Mouse (Mus musculus): Measurements from ENCODE around the gene Cxcl17. TPM values are rescaled to one million over a fixed set of nuclear protein-coding genes. Genes with fewer than 3 reads are reported as not detected.
"Not testable (repeated sequence)": the region's sequence is repeated elsewhere in the genome, so short reads cannot be mapped to it uniquely, and the experiment has no call there.

Gene Cxcl17
- polyA plus RNA-seq, 1 experiment from 2014 or later, result 0.28 TPM

GRCm38 (mm10) chr7:25422286-25422841 lies 9.7 kb upstream of the Cxcl17 start:
- 72% methylated on average over 16 of the region's 16 CpGs for WGBS
- Histone ChIP-seq H3K4me2 (no peak overlapping the region), H3K27ac (no peak overlapping the region), H3K4me1 (replicated peaks) (no peaks in the 10 kb centered on the region), H3K9me3 (replicated peaks) (no peaks in the 10 kb centered on the region), H3K27me3 (peaks cover 27% of the 10 kb centered on the region), H3K36me3 (no peaks in the 10 kb centered on the region), H3K9ac (no peak overlapping the region), H3K4me3 (no peak overlapping the region)
- ATAC-seq (replicated peaks; ENCODE audit: insufficient number of reproducible peaks, insufficient read depth, low FRiP score, low read depth), result no peak

- Histone ChIP-seq H3K36me3 (no peaks in the 10 kb centered on the region), H3K9me3 (replicated peaks) (no peaks in the 10 kb centered on the region), H3K4me2 (no peak overlapping the region), H3K9ac (no peak overlapping the region), H3K27me3 (peaks cover 27% of the 10 kb centered on the region), H3K4me3 (no peak overlapping the region), H3K27ac (no peak overlapping the region), H3K4me1 (replicated peaks) (no peaks in the 10 kb centered on the region)
- WGBS, result 83% methylated on average over 4 of the region's 4 CpGs
- no peak for ATAC-seq (replicated peaks; ENCODE audit: insufficient number of reproducible peaks, insufficient read depth, low FRiP score, low read depth)
These were observed 7.3 kb upstream of the Cxcl17 start for GRCm38 (mm10) chr7:25419943-25420342.

- Histone ChIP-seq H3K4me3 (no peak overlapping the region), H3K27ac (no peak overlapping the region), H3K27me3 (peaks cover 27% of the 10 kb centered on the region), H3K4me2 (no peak overlapping the region), H3K4me1 (replicated peaks) (no peaks in the 10 kb centered on the region), H3K9me3 (replicated peaks) (no peaks in the 10 kb centered on the region), H3K36me3 (no peaks in the 10 kb centered on the region), H3K9ac (no peak overlapping the region)
- WGBS, result 73% methylated on average over 8 of the region's 8 CpGs
- ATAC-seq (replicated peaks; ENCODE audit: insufficient number of reproducible peaks, insufficient read depth, low FRiP score, low read depth), result no peak
These were observed 6.8 kb upstream of the Cxcl17 start for GRCm38 (mm10) chr7:25419536-25419935.

GRCm38 (mm10) chr7:25417597-25417996 lies 4.9 kb upstream of the Cxcl17 start:
- Histone ChIP-seq H3K4me1 (replicated peaks) (no peaks in the 10 kb centered on the region), H3K4me2 (no peak overlapping the region), H3K9me3 (replicated peaks) (no peaks in the 10 kb centered on the region), H3K27me3 (peaks cover 12% of the 10 kb centered on the region), H3K36me3 (no peaks in the 10 kb centered on the region), H3K9ac (no peak overlapping the region), H3K4me3 (no peak overlapping the region), H3K27ac (no peak overlapping the region)
- 65% methylated on average over 1 of the region's 1 CpGs for WGBS
- no peak for ATAC-seq (replicated peaks; ENCODE audit: insufficient number of reproducible peaks, insufficient read depth, low FRiP score, low read depth)

GRCm38 (mm10) chr7:25411861-25412260 lies 825 bp downstream of the Cxcl17 start:
- H3K4me2 ChIP-seq, result no peak overlapping the region
- ATAC-seq (replicated peaks; ENCODE audit: insufficient number of reproducible peaks, insufficient read depth, low FRiP score, low read depth), result no peak
- no peaks in the 10 kb centered on the region for H3K36me3 ChIP-seq
- no peak overlapping the region for H3K4me3 ChIP-seq
- WGBS, result 71% methylated on average over 3 of the region's 3 CpGs
- no peaks in the 10 kb centered on the region for H3K9me3 ChIP-seq (replicated peaks)
- H3K4me1 ChIP-seq (replicated peaks), result no peaks in the 10 kb centered on the region
- no peak overlapping the region for H3K9ac ChIP-seq
- H3K27me3 ChIP-seq, result no peaks in the 10 kb centered on the region
- H3K27ac ChIP-seq, result no peak overlapping the region

GRCm38 (mm10) chr7:25410969-25411615 lies 1.6 kb downstream of the Cxcl17 start:
- no peak for ATAC-seq (replicated peaks; ENCODE audit: insufficient number of reproducible peaks, insufficient read depth, low FRiP score, low read depth)
- no peak overlapping the region for H3K4me3 ChIP-seq
- no peaks in the 10 kb centered on the region for H3K27me3 ChIP-seq
- H3K9me3 ChIP-seq (replicated peaks), result no peaks in the 10 kb centered on the region
- H3K36me3 ChIP-seq, result no peaks in the 10 kb centered on the region
- no peak overlapping the region for H3K4me2 ChIP-seq
- 75% methylated on average over 1 of the region's 1 CpGs for WGBS
- H3K27ac ChIP-seq, result no peak overlapping the region
- H3K4me1 ChIP-seq (replicated peaks), result no peaks in the 10 kb centered on the region
- H3K9ac ChIP-seq, result no peak overlapping the region

GRCm38 (mm10) chr7:25409114-25409760 lies 3.4 kb downstream of the Cxcl17 start:
- no peak overlapping the region for H3K4me3 ChIP-seq
- no peak overlapping the region for H3K27ac ChIP-seq
- WGBS, result 47% methylated on average over 4 of the region's 4 CpGs
- H3K4me1 ChIP-seq (replicated peaks), result no peaks in the 10 kb centered on the region
- H3K9ac ChIP-seq, result no peak overlapping the region
- H3K9me3 ChIP-seq (replicated peaks), result no peaks in the 10 kb centered on the region
- no peaks in the 10 kb centered on the region for H3K36me3 ChIP-seq
- H3K4me2 ChIP-seq, result no peak overlapping the region
- H3K27me3 ChIP-seq, result no peaks in the 10 kb centered on the region
- no peak for ATAC-seq (replicated peaks; ENCODE audit: insufficient number of reproducible peaks, insufficient read depth, low FRiP score, low read depth)

- no peak overlapping the region for H3K9ac ChIP-seq
- 77% methylated on average over 7 of the region's 7 CpGs for WGBS
- peaks cover 12% of the 10 kb centered on the region for H3K4me1 ChIP-seq (replicated peaks)
- ATAC-seq (replicated peaks; ENCODE audit: insufficient number of reproducible peaks, insufficient read depth, low FRiP score, low read depth), result no peak
- no peak overlapping the region for H3K27ac ChIP-seq
- no peak overlapping the region for H3K4me3 ChIP-seq
- no peaks in the 10 kb centered on the region for H3K36me3 ChIP-seq
- no peak overlapping the region for H3K4me2 ChIP-seq
- no peaks in the 10 kb centered on the region for H3K9me3 ChIP-seq (replicated peaks)
- H3K27me3 ChIP-seq, result no peaks in the 10 kb centered on the region
These were observed 6.2 kb downstream of the Cxcl17 start for GRCm38 (mm10) chr7:25406468-25406867.

- Histone ChIP-seq H3K9ac (no peak overlapping the region), H3K27me3 (no peaks in the 10 kb centered on the region), H3K4me3 (no peak overlapping the region), H3K4me2 (no peak overlapping the region), H3K9me3 (replicated peaks) (no peaks in the 10 kb centered on the region), H3K4me1 (replicated peaks) (peaks cover 12% of the 10 kb centered on the region), H3K36me3 (no peaks in the 10 kb centered on the region), H3K27ac (no peak overlapping the region)
- ATAC-seq (replicated peaks; ENCODE audit: insufficient number of reproducible peaks, insufficient read depth, low FRiP score, low read depth), result no peak
- 2% methylated on average over 2 of the region's 2 CpGs for WGBS
These were observed 10.0 kb downstream of the Cxcl17 start for GRCm38 (mm10) chr7:25402671-25403101.

GRCm38 (mm10) chr7:25401986-25402385 lies 10.7 kb downstream of the Cxcl17 start:
- H3K9ac ChIP-seq, result no peak overlapping the region
- ATAC-seq (replicated peaks; ENCODE audit: insufficient number of reproducible peaks, insufficient read depth, low FRiP score, low read depth), result no peak
- no peaks in the 10 kb centered on the region for H3K9me3 ChIP-seq (replicated peaks)
- H3K4me3 ChIP-seq, result no peak overlapping the region
- no peaks in the 10 kb centered on the region for H3K36me3 ChIP-seq
- H3K4me2 ChIP-seq, result no peak overlapping the region
- WGBS, result 56% methylated on average over 5 of the region's 5 CpGs
- no peak overlapping the region for H3K27ac ChIP-seq
- peaks cover 12% of the 10 kb centered on the region for H3K4me1 ChIP-seq (replicated peaks)
- H3K27me3 ChIP-seq, result no peaks in the 10 kb centered on the region

- no peaks in the 10 kb centered on the region for H3K9me3 ChIP-seq (replicated peaks)
- 68% methylated on average over 2 of the region's 2 CpGs for WGBS
- H3K27me3 ChIP-seq, result no peaks in the 10 kb centered on the region
- no peak overlapping the region for H3K27ac ChIP-seq
- no peak overlapping the region for H3K4me3 ChIP-seq
- peaks cover 14% of the 10 kb centered on the region for H3K4me1 ChIP-seq (replicated peaks)
- H3K9ac ChIP-seq, result no peak overlapping the region
- no peak overlapping the region for H3K4me2 ChIP-seq
- ATAC-seq (replicated peaks; ENCODE audit: insufficient number of reproducible peaks, insufficient read depth, low FRiP score, low read depth), result no peak
- H3K36me3 ChIP-seq, result no peaks in the 10 kb centered on the region
These were observed 11.1 kb downstream of the Cxcl17 start for GRCm38 (mm10) chr7:25401551-25401950.

GRCm38 (mm10) chr7:25399028-25399427 lies 13.7 kb downstream of the Cxcl17 start:
- not testable (repeated sequence) for H3K27me3 ChIP-seq; H3K4me3 ChIP-seq; H3K27ac ChIP-seq; ATAC-seq (replicated peaks; ENCODE audit: insufficient number of reproducible peaks, insufficient read depth, low FRiP score, low read depth); H3K4me2 ChIP-seq; H3K9me3 ChIP-seq (replicated peaks); H3K9ac ChIP-seq; H3K36me3 ChIP-seq
- peaks cover 27% of the 10 kb centered on the region for H3K4me1 ChIP-seq (replicated peaks)

All from heart, embryonic 15.5 days (tissue).